Mouse (Mus musculus) lung, embryonic 16.5 days (tissue): ENCODE measurements at regions not wholly inside any gene's neighbourhood (a gene's known extent, or its start where the extent isn't known, plus 50 kb on each side); places are given as distances from the start of the nearest gene placed in this dataset.

Experiments
- ATAC-seq: fragments of 200-750 bp; cut with Nextera tagmentation; 2 replicates; pipeline ENCODE4 v1.8.0; 2017; ENCODE audit warnings: low read depth, mild to moderate bottlenecking, moderate library complexity
- H3K27ac ChIP-seq: fragments of 300-500 bp; sonication (generic); 2 replicates; pipeline ENCODE4 v1.5.1; 2014; ENCODE audit warnings: mild to moderate bottlenecking, control low read depth, low read length
- H3K27me3 ChIP-seq: fragments of 300-500 bp; sonication (generic); 2 replicates; pipeline ENCODE4 v1.6.1; 2014; ENCODE audit warnings: low read depth, low read length, mixed read lengths; ENCODE audit not compliant: control insufficient read depth, insufficient read depth
- H3K36me3 ChIP-seq: fragments of 300-500 bp; sonication (generic); 2 replicates; pipeline ENCODE4 v1.6.1; 2014; ENCODE audit warnings: low read length; ENCODE audit not compliant: control insufficient read depth, insufficient read depth
- H3K4me1 ChIP-seq: fragments of 300-500 bp; sonication (generic); replicated peaks from 2 replicates; pipeline ENCODE4 v1.6.1; 2014; ENCODE audit warnings: low read length, mixed read lengths; ENCODE audit not compliant: control insufficient read depth, insufficient read depth
- H3K4me2 ChIP-seq: fragments of 300-500 bp; sonication (generic); 2 replicates; pipeline ENCODE4 v1.6.1; 2014; ENCODE audit warnings: low read depth, low read length, control low read depth
- H3K4me3 ChIP-seq: fragments of 300-500 bp; sonication (generic); 2 replicates; pipeline ENCODE4 v1.5.1; 2014; ENCODE audit warnings: mild to moderate bottlenecking, low read length, control low read depth
- H3K9ac ChIP-seq: fragments of 300-500 bp; sonication (generic); 2 replicates; pipeline ENCODE4 v1.6.1; 2014; ENCODE audit warnings: low read length, control low read depth
- H3K9me3 ChIP-seq: fragments of 300-500 bp; sonication (generic); 2 replicates; pipeline ENCODE4 v1.6.1; 2016; ENCODE audit warnings: low read length; ENCODE audit not compliant: control insufficient read depth
- WGBS: fragments of 180-500 bp; shearing (Covaris S2); extraction: QIAGEN DNeasy Blood & Tissue Kit; methylation state at CpG from one replicate; pipeline ENCODE4 v1.1.7; 2014; 5-methylcytosine and 5-hydroxymethylcytosine counted together

DNA sequence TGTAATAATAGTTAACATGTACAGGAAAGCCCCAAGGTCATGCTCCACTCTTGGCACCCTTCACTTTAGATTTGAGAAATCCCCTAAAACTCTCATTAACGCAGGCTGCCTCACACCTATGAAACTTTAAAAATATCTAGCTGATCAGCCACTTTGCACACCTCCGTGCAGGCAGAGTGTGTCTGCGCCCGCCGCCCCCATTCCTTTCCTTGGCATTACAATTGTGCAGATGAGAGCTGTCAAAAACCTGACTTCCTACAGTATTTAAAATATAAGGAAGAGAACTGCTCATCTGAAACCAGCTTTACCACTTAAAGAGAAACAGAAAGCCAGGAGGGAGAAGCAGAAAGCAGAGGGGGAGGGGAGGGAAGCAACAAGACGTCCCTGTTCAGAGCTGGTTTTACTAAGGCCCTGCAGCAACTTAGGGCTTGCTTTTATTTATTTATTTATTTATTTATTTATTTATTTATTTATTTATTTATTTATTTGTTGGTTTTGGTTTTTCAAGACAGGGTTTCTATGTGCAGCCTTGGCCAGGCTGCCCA is 496.5 kb downstream of the Tmem114 start:
- Histone ChIP-seq H3K4me2 (no peak overlapping the region), H3K9me3 (no peaks in the 10 kb centered on the region), H3K27me3 (no peaks in the 10 kb centered on the region), H3K27ac (no peak overlapping the region), H3K9ac (no peak overlapping the region), H3K4me3 (no peak overlapping the region), H3K4me1 (no peaks in the 10 kb centered on the region), H3K36me3 (no peaks in the 10 kb centered on the region)
- ATAC-seq = no peak
- 67% methylated on average over 6 of the region's 6 CpGs for WGBS

DNA sequence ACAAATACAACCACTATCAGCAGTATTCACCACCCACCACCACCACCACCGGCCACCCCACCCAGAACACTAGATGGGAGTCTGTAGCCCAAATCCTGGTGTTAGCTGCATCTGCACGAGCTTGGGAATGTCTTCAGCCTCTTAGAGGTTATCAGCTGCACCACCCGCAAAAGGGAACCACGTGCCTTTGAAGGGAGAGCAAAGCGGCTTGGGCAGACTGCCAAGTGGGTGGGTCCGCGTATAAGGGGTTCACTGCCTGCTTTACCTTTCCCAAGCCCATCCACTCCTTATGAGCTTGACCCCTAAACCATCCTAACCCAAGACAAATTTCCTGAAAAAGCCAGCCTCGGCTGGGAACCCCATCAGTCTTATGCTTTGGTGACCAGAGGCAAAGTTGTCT is 497.2 kb downstream of the Tmem114 start:
- Histone ChIP-seq H3K36me3 (no peaks in the 10 kb centered on the region), H3K9ac (no peak overlapping the region), H3K4me3 (no peak overlapping the region), H3K4me2 (no peak overlapping the region), H3K27ac (no peak overlapping the region), H3K27me3 (no peaks in the 10 kb centered on the region), H3K4me1 (no peaks in the 10 kb centered on the region), H3K9me3 (no peaks in the 10 kb centered on the region)
- WGBS = 33% methylated on average over 8 of the region's 8 CpGs
- no peak for ATAC-seq

DNA sequence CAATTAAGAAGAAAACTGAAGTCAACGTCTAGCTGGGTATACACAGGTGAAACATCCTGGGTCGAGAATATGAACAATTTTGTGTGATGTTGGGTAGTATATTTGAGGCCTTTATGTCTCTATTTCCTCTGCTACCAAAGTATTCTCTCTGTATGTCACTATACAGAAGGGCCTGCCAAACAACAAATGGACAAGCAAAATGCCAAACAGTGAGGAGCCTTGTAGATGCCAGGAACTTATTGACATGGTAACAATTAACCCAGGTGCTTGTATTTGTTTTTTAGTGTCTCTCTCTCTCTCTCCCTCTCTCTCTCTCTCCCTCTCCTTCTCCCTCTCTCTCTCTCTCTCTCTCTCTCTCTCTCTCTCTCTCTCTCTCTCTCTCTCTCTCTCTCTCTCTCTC is 529.1 kb downstream of the Tmem114 start:
- Histone ChIP-seq H3K4me1 (no peaks in the 10 kb centered on the region), H3K9ac (no peak overlapping the region), H3K4me3 (no peak overlapping the region), H3K36me3 (no peaks in the 10 kb centered on the region), H3K4me2 (no peak overlapping the region), H3K9me3 (no peaks in the 10 kb centered on the region), H3K27ac (no peak overlapping the region), H3K27me3 (no peaks in the 10 kb centered on the region)
- ATAC-seq = no peak
- WGBS = 64% methylated on average over 2 of the region's 2 CpGs

DNA sequence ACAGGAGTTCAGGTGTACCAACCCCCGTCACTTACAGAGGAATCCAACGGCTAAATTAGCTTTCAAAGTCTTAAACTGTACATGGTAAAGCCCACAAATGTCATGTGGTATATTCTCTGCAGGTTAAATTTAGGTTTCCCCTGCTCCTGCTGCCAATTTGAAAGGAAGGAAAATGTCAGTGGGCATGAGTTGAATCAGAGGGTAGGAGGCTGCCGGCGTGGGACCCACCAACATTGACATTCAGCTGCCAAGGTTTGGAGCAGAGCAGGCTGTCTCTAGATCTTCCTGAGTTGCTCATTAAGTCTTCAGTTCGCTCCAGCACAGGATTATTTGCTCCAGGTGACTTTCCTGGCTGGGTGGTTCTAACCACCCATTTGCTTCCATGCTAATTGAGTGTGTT is 532.1 kb downstream of the Tmem114 start:
- H3K4me2 ChIP-seq = no peak overlapping the region
- no peak overlapping the region for H3K4me3 ChIP-seq
- H3K9me3 ChIP-seq = no peaks in the 10 kb centered on the region
- ATAC-seq = no peak
- H3K27ac ChIP-seq = no peak overlapping the region
- no peak overlapping the region for H3K9ac ChIP-seq
- 76% methylated on average over 5 of the region's 5 CpGs for WGBS
- no peaks in the 10 kb centered on the region for H3K36me3 ChIP-seq
- H3K27me3 ChIP-seq = no peaks in the 10 kb centered on the region
- no peaks in the 10 kb centered on the region for H3K4me1 ChIP-seq

DNA sequence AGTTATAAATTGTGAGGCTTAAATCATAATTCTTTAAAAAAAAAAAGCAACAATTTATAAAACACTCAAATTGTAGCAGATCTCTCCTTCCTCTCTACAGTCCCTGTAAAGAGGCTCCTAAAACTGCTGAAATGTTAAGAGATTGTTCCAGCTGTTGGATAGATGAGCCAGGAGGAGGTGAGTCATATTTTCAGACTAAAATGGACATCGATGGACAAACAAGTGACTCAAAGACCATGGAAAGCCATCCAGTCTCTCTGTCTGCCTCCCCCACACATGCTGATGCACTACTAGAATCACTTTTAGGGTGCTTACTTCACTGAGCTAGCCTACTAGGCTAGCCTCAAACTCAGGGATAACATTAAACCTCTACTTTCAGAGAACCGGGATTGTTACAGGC is 561.5 kb downstream of the Tmem114 start:
- Histone ChIP-seq H3K27me3 (no peaks in the 10 kb centered on the region), H3K9me3 (no peaks in the 10 kb centered on the region), H3K27ac (no peak overlapping the region), H3K36me3 (no peaks in the 10 kb centered on the region), H3K4me2 (no peak overlapping the region), H3K4me3 (no peak overlapping the region), H3K4me1 (no peaks in the 10 kb centered on the region), H3K9ac (no peak overlapping the region)
- no peak for ATAC-seq
- WGBS = 88% methylated on average over 2 of the region's 2 CpGs

DNA sequence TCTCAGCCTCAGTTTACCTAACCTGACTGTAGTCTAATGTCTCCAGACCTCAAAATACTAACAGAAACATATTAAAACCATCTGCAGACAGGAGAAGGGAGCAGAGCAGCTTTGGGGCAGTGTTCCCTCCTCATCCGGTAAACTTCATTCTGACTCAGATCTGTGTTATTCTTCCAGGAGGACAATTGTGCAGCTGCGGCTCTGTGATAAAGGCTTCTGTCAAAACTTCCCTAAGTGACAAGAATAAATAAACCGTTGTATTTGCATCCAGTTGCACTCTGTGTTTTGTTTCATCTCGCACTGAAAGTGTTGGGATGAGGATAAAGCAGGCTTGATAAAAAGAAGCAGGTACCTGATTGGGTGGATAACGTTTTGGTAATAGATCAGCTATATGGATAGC is 585.8 kb downstream of the Tmem114 start:
- no peak for ATAC-seq
- H3K36me3 ChIP-seq = no peaks in the 10 kb centered on the region
- H3K9me3 ChIP-seq = no peaks in the 10 kb centered on the region
- H3K27ac ChIP-seq = no peak overlapping the region
- no peaks in the 10 kb centered on the region for H3K27me3 ChIP-seq
- H3K4me1 ChIP-seq = no peaks in the 10 kb centered on the region
- no peak overlapping the region for H3K4me2 ChIP-seq
- H3K4me3 ChIP-seq = no peak overlapping the region
- 51% methylated on average over 5 of the region's 5 CpGs for WGBS
- no peak overlapping the region for H3K9ac ChIP-seq

DNA sequence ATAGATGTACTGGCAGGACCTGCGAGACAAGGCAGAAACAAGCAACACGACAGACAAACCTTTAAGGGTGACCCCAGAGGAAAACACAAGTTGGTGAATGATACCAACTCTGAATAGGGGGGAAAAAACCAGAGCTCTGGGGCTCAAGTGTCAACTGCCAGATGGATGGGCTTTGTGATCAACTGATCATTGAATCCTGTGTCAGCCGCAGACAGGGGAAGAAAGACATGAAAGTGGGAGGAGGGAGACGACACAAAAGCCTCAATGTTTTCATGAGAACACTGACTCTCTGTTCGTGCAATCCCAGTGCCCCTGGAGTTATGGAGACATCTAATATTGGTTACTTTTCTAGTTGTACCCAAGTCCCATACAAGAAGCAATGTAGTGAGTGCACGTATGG is 593.8 kb downstream of the Tmem114 start:
- H3K27me3 ChIP-seq = no peaks in the 10 kb centered on the region
- no peak overlapping the region for H3K4me3 ChIP-seq
- no peak overlapping the region for H3K27ac ChIP-seq
- no peaks in the 10 kb centered on the region for H3K4me1 ChIP-seq
- no peak overlapping the region for H3K4me2 ChIP-seq
- no peak for ATAC-seq
- H3K9ac ChIP-seq = no peak overlapping the region
- WGBS = 43% methylated on average over 6 of the region's 6 CpGs
- no peaks in the 10 kb centered on the region for H3K9me3 ChIP-seq
- no peaks in the 10 kb centered on the region for H3K36me3 ChIP-seq

DNA sequence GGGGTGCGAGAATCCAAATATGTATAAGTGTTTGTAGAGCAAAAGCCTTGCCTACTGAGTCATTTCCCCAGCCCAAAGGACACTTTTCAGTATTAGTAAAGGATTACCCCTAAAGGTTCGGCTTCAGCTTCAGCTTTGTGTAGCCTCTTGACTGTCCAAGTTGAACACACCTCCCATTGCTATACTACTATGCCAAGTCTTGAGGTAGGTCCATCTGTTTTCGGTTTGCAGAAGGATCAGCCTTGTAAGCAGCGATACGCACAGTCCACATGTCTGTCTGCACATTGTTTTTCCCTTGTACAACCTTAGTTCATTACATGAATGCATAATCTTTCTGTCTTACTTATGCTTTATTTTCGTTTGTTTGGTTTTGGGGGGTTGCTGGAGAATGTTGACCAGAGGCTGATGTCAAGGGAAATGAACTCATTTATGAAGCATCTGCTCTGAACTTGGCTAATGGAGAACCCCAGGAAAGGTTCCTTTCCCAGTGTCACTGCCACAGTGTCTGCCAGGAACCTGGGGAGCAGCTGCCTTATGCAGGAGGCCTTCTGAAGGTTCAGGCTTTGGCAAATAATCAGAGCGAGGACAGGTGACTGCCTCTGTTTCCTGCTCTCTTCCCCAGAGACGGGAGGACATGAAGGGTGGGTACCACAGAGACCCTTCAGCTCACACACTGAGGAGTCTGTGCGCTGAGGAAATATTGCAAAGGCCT is 594.8 kb downstream of the Tmem114 start:
- Histone ChIP-seq H3K9me3 (no peaks in the 10 kb centered on the region), H3K27ac (no peak overlapping the region), H3K36me3 (no peaks in the 10 kb centered on the region), H3K4me2 (no peak overlapping the region), H3K27me3 (no peaks in the 10 kb centered on the region), H3K4me1 (no peaks in the 10 kb centered on the region), H3K4me3 (no peak overlapping the region), H3K9ac (no peak overlapping the region)
- 77% methylated on average over 9 of the region's 9 CpGs for WGBS
- no peak for ATAC-seq

DNA sequence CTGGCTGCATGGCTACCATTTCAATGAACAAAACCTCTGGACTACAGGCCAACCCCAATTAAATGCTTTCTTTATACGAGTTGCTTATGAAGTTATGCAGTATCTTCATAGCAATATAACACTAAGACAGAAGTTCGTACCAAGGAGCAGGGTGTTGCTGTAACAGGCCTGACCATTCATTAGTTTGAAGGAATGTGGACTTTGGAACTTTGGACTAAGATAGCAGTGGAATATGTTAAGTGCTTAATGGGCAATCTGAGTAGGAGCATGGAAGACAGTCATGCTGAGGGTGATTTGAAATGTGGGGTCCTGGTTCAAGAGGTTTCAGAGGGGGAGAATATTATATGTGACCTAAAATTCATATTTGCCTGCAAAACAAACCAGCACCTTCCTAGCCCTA is 623.8 kb downstream of the Tmem114 start:
- H3K4me1 ChIP-seq = no peaks in the 10 kb centered on the region
- H3K4me3 ChIP-seq = no peak overlapping the region
- no peak overlapping the region for H3K4me2 ChIP-seq
- no peak overlapping the region for H3K9ac ChIP-seq
- no peaks in the 10 kb centered on the region for H3K36me3 ChIP-seq
- H3K27me3 ChIP-seq = no peaks in the 10 kb centered on the region
- H3K9me3 ChIP-seq = no peaks in the 10 kb centered on the region
- H3K27ac ChIP-seq = no peak overlapping the region
- 77% methylated on average over 2 of the region's 2 CpGs for WGBS
- ATAC-seq = no peak
